Mouse (Mus musculus): ENCODE data around the gene 9130409I23Rik.

DNA sequence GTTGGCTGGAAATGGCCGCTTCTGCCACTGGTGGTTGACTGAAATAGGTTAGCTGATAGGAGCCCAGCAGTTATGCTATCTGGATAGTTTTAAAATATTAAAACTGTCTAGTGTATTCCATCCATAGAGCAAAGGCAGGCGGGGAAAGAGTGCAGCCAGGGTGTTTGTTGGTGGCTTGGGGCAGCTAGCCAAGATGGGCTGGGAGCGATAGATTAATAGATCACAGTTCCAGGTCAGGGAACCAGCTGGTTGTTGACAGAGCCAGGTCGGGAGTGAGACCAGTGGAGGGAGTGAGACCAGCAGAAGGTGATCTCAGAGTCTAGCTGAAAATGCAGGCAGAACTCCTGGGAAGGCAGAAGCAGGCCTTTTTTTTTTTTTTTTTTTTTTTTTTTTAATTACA lies 13.4 kb upstream of the 9130409I23Rik start:
- no peak for TF ChIP-seq POLR2A (IDR thresholded peaks at IDR 0.05; ENCODE audit: borderline replicate concordance, extremely low read depth, low read depth, low read length)
- no peak for TF ChIP-seq CTCF (IDR thresholded peaks at IDR 0.05; ENCODE audit: insufficient read depth, low read length)

Measured in lung, adult 2 months (tissue).